Mouse (Mus musculus): Measurements from ENCODE around the gene Uqcr11. TPM values are rescaled to one million over a fixed set of nuclear protein-coding genes. Genes with fewer than 3 reads are reported as not detected.

The Uqcr11 gene
- polyA plus RNA-seq, 1 experiment, result 182 TPM

- H3K4me1 ChIP-seq (ENCODE audit: control insufficient read depth, insufficient read depth, low read length), result no peaks in the 10 kb centered on the region; the same call in 1 of the 2 replicates
- H3K27ac ChIP-seq (ENCODE audit: insufficient read depth, low read length), result no peak overlapping the region
- peak overlapping the region; percentile 98 for H3K4me3 ChIP-seq (ENCODE audit: insufficient read depth, low read length)
- TF ChIP-seq CTCF (IDR thresholded peaks at IDR 0.05; ENCODE audit: borderline replicate concordance, insufficient read depth, low read length), result no peak
Observed at GRCm38 (mm10) chr10:80432387-80432785, 25.8 kb upstream of the Uqcr11 start.

GRCm38 (mm10) chr10:80431570-80432386, 25.1 kb upstream of the Uqcr11 start:
- no peaks in the 10 kb centered on the region; the same call in 1 of the 2 replicates for H3K4me1 ChIP-seq (ENCODE audit: control insufficient read depth, insufficient read depth, low read length)
- no peak overlapping the region for H3K27ac ChIP-seq (ENCODE audit: insufficient read depth, low read length)
- no peak for TF ChIP-seq POLR2A (IDR thresholded peaks at IDR 0.05; ENCODE audit: low read depth, low read length)
- TF ChIP-seq CTCF (IDR thresholded peaks at IDR 0.05; ENCODE audit: borderline replicate concordance, insufficient read depth, low read length), result no peak
- H3K4me3 ChIP-seq (ENCODE audit: insufficient read depth, low read length), result peak overlapping the region; percentile 98

DNA sequence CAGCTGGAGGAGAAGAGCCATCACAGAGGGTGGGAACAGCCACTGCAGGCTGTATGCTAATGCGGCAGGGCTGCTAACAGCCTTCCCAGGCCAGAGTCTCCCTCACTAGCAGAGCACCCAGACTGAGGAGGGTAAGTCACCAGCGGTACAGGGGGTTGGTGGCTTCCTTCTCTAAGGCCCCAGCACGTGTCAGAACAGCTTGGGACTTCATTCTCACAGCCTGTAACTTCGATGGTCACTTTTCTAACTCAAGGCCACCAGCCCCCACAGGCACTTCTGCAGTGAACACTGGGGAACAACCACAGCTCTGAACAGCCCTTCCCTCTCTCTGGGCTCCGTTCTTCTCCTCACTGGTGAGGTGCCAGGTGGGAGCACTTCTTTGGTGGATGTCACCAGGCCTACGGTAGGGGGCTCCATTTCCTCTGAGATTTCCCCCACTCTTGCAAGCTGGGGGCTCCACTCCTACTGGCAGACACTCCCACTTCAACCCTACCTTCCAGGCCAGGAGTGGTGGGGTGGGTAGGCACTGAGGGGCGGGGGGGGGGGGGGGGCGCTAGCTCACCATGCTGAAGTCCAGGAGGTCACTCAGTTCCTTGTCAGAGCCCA, 23.8 kb upstream of the Uqcr11 start:
- Histone ChIP-seq H3K27ac (ENCODE audit: insufficient read depth, low read length) (no peak overlapping the region), H3K4me1 (ENCODE audit: control insufficient read depth, insufficient read depth, low read length) (no peaks in the 10 kb centered on the region; the same call in 1 of the 2 replicates), H3K4me3 (ENCODE audit: insufficient read depth, low read length) (no peak overlapping the region)
- TF ChIP-seq CTCF (IDR thresholded peaks at IDR 0.05; ENCODE audit: borderline replicate concordance, insufficient read depth, low read length) (no peak), POLR2A (IDR thresholded peaks at IDR 0.05; ENCODE audit: low read depth, low read length) (no peak)

DNA sequence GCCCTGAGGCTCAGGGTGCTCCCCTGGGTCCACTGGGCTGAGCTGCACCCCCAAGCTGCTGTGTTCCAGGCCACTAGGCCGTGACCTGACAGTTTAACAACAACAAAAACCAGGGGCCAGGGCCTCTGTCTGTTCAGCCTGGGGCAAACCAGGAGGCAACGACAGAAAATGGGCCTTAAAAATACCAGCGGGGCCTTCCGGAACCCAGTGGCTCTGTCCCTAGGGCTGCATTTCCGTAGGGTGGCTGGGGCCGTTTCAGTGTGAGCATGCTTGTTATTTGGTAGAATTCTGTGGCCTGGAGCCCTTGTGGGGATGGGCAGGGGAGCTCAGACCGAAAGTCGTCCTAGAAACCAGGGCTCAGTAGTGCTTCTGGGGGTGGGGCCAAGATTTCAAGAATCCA, 23.2 kb upstream of the Uqcr11 start:
- H3K4me1 ChIP-seq (ENCODE audit: control insufficient read depth, insufficient read depth, low read length), result no peaks in the 10 kb centered on the region; the same call in 1 of the 2 replicates
- TF ChIP-seq CTCF (IDR thresholded peaks at IDR 0.05; ENCODE audit: borderline replicate concordance, insufficient read depth, low read length) (no peak), POLR2A (IDR thresholded peaks at IDR 0.05; ENCODE audit: low read depth, low read length) (no peak)
- H3K27ac ChIP-seq (ENCODE audit: insufficient read depth, low read length), result no peak overlapping the region
- H3K4me3 ChIP-seq (ENCODE audit: insufficient read depth, low read length), result no peak overlapping the region

- no peaks in the 10 kb centered on the region for H3K4me1 ChIP-seq (ENCODE audit: control insufficient read depth, insufficient read depth, low read length)
- H3K27ac ChIP-seq (ENCODE audit: insufficient read depth, low read length), result no peak overlapping the region
- no peak overlapping the region for H3K4me3 ChIP-seq (ENCODE audit: insufficient read depth, low read length)
- TF ChIP-seq CTCF (IDR thresholded peaks at IDR 0.05; ENCODE audit: borderline replicate concordance, insufficient read depth, low read length) (no peak), POLR2A (IDR thresholded peaks at IDR 0.05; ENCODE audit: low read depth, low read length) (no peak)
Observed at GRCm38 (mm10) chr10:80425041-80425440, 18.4 kb upstream of the Uqcr11 start.

GRCm38 (mm10) chr10:80423562-80423961, 16.9 kb upstream of the Uqcr11 start:
- no peak for TF ChIP-seq CTCF (IDR thresholded peaks at IDR 0.05; ENCODE audit: borderline replicate concordance, insufficient read depth, low read length)
- no peak for TF ChIP-seq POLR2A (IDR thresholded peaks at IDR 0.05; ENCODE audit: low read depth, low read length)
- Histone ChIP-seq H3K4me3 (ENCODE audit: insufficient read depth, low read length) (no peak overlapping the region), H3K27ac (ENCODE audit: insufficient read depth, low read length) (no peak overlapping the region), H3K4me1 (ENCODE audit: control insufficient read depth, insufficient read depth, low read length) (no peaks in the 10 kb centered on the region)

DNA sequence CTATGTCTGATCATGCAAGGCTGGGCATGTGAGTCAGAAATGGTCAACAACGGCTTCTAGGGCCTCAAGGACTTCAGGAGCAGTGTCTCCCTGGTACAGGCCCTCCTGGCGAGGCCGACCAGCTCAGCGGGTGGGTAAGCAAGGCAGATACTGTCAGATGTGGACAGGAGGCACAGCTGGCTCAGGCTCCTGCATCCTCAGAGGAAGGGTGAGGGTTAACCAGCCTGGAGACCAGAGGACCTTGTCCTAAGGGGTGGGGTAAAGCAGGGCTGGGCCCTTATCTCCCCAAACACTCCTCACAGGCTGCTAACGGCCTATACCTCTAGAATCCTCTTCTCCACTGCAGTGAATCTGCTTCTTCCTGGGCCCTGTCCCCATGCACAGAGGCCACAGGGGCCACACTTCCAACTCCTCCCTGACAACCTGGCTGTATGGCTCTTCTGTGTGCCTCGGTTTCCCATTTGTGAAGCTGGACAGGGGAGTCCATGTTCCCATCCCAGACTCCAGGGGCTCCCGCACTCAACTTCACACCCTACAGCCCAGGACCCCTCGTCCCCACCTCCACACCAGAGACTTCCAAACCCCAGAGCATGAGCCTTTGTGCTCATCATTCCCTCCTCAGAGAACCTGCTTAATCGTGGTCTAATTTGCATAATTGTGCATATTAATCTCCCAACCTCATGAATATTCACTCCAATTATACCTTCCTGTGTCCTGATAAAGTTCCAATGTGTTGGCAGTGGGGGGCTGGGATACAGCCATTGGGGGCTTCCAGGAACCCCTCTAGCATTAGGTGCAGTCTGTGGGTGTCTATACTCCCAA, 15.2 kb upstream of the Uqcr11 start:
- Histone ChIP-seq H3K4me1 (ENCODE audit: control insufficient read depth, insufficient read depth, low read length) (no peaks in the 10 kb centered on the region), H3K4me3 (ENCODE audit: insufficient read depth, low read length) (no peak overlapping the region), H3K27ac (ENCODE audit: insufficient read depth, low read length) (no peak overlapping the region)
- TF ChIP-seq CTCF (IDR thresholded peaks at IDR 0.05; ENCODE audit: borderline replicate concordance, insufficient read depth, low read length), result no peak
- no peak for TF ChIP-seq POLR2A (IDR thresholded peaks at IDR 0.05; ENCODE audit: low read depth, low read length)

- Histone ChIP-seq H3K4me3 (ENCODE audit: insufficient read depth, low read length) (no peak overlapping the region), H3K4me1 (ENCODE audit: control insufficient read depth, insufficient read depth, low read length) (no peaks in the 10 kb centered on the region), H3K27ac (ENCODE audit: insufficient read depth, low read length) (no peak overlapping the region)
- no peak for TF ChIP-seq CTCF (IDR thresholded peaks at IDR 0.05; ENCODE audit: borderline replicate concordance, insufficient read depth, low read length)
- no peak for TF ChIP-seq POLR2A (IDR thresholded peaks at IDR 0.05; ENCODE audit: low read depth, low read length)
Observed at GRCm38 (mm10) chr10:80421208-80421607, 14.6 kb upstream of the Uqcr11 start.

DNA sequence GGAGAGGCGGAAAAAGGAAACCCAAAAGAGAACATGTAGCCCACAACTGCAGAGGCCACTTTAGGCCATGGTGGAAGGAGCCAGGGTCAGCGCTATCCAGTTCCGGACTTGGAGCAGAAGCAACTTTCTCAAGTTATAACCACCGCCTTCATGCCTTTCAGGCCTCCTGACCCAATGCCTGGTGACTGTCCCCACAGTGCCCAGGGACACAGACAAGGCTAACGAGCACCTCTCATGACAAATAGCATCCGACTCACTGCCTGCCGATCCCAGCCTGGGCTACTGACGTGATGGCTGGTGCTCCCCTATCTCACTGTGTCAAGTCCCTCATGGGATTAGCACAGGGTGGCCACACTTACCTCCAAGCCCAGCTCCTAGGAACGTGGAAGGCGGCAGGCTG, 14.1 kb upstream of the Uqcr11 start:
- TF ChIP-seq POLR2A (IDR thresholded peaks at IDR 0.05; ENCODE audit: low read depth, low read length) (no peak), CTCF (IDR thresholded peaks at IDR 0.05; ENCODE audit: borderline replicate concordance, insufficient read depth, low read length) (no peak)

More for the DNA sequence above, 14.1 kb upstream of the Uqcr11 start:
- Histone ChIP-seq H3K27ac (ENCODE audit: insufficient read depth, low read length) (no peak overlapping the region), H3K4me1 (ENCODE audit: control insufficient read depth, insufficient read depth, low read length) (no peaks in the 10 kb centered on the region), H3K4me3 (ENCODE audit: insufficient read depth, low read length) (no peak overlapping the region)

All from embryonic fibroblast, embryonic 13.5 days (primary cell).